In the genomic region with DNA sequence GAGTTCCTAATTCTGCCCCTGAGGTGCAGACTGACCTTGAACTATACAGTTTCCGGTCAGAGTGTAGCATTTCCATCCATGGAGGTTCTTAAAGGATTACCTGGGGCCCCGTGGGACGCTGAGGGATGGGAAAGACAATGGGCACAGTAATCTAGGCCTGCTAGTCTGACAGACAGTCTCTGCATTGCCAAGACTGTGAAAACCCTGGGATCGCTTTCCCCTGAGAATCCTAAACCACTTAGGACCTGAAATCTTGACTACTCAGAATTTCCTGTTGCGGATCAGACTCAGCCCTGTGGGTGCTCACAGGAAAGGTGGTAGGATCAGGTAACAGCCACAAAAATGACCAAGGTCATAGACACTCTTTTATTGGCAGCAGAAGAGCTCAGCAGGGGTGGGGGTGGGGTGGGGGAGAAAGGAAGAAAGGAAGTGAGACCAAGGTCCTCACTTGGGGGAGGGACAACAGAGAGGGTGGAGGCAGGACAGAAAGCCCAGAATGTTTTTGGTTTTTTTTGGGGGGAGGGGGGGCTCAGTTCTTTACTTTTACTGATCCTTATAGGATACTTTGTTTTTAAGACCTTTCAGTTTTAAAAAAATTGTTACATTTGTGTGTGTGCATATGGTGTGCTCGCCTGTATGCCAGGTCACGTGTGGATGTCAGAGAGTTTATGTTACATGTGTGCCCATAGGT, we compare ENCODE assay signal across 20 mouse cellular contexts. TPM values are rescaled to one million over a fixed set of nuclear protein-coding genes. Genes with fewer than 3 reads are reported as not detected.
A peak's percentile ranks its signal among the peaks of the same experiment; 100 is the strongest.
DNase-seq lines count a peak whose midpoint lies in the region; ATAC-seq and TF ChIP-seq lines count a peak whose summit lies in the region.
"Had no signal": no experiment of that assay in that cellular context is flagged by ENCODE, and none has a peak within 500 bp of the region (broad histone marks: within the 10 kb centered on the region; RNA-seq: fewer than 3 reads in every experiment).

No protein-coding gene starts in this region.

- H3K36me3 ChIP-seq in midbrain, embryonic 10.5 days, result no peaks in the 10 kb centered on the region
- H3K36me3 ChIP-seq in midbrain, embryonic 11.5 days (ENCODE audit: control insufficient read depth, insufficient read depth, low read length), result no peaks in the 10 kb centered on the region
- no peaks in the 10 kb centered on the region for H3K36me3 ChIP-seq in embryonic facial prominence, embryonic 11.5 days (replicated peaks; ENCODE audit: control insufficient read depth, insufficient read depth, low read depth, low read length)
- no peaks in the 10 kb centered on the region for H3K36me3 ChIP-seq in stomach, postnatal 0 days (ENCODE audit: control insufficient read depth, insufficient read depth, low read length)
- H3K36me3 ChIP-seq: limb, embryonic 13.5 days; liver, embryonic 15.5 days; stomach, embryonic 15.5 days had no signal

- no peak overlapping the region for H3K4me2 ChIP-seq in midbrain, embryonic 11.5 days
- no peak overlapping the region for H3K4me2 ChIP-seq in embryonic facial prominence, embryonic 11.5 days (ENCODE audit: low read depth, low read length)
- no peak overlapping the region for H3K4me2 ChIP-seq in stomach, postnatal 0 days (replicated peaks; ENCODE audit: low read depth)
- H3K4me2 ChIP-seq: limb, embryonic 13.5 days; liver, embryonic 15.5 days; stomach, embryonic 15.5 days had no signal

- no peak for ATAC-seq in midbrain, embryonic 11.5 days (ENCODE audit: low FRiP score)
- 0 out of 2 replicates have a peak, but pooled peaks have one; percentile 29 for ATAC-seq in embryonic facial prominence, embryonic 11.5 days (replicated peaks; ENCODE audit: insufficient number of reproducible peaks, low FRiP score, low TSS enrichment, low read depth)
- ATAC-seq in stomach, postnatal 0 days (ENCODE audit: low FRiP score, low TSS enrichment), result no peak
- ATAC-seq: forebrain, embryonic 14.5 days; inflammation-experienced regulatory T-cells, adult 6 months had no signal

- peak; percentile 9 for DNase-seq in embryo, embryonic 10 days (ENCODE audit: low spot score)
- DNase-seq in embryo, embryonic 9.5 days (ENCODE audit: extremely low spot score), result no peak
- DNase-seq in midbrain, embryonic 10.5 days (ENCODE audit: low spot score), result no peak
- DNase-seq in midbrain, embryonic 11.5 days (ENCODE audit: low spot score, missing footprints), result no peak
- DNase-seq in embryonic facial prominence, embryonic 11.5 days (ENCODE audit: low spot score), result peak; percentile 52
- no peak for DNase-seq in cerebellum, postnatal 4 days (ENCODE audit: low spot score in 2 of 2)
- no peak for DNase-seq in left cerebral cortex, adult 18-20 months (ENCODE audit: low spot score in 2 of 2)
- no peak for DNase-seq in stomach, postnatal 0 days (ENCODE audit: low spot score)
- DNase-seq: adrenal gland, adult 8-10 months; cerebellum, postnatal 14 days; gastrocnemius, postnatal 25 days; kidney, adult 9 months; lung, postnatal 10 days; right cerebral cortex, adult 18-20 months had no signal

- peaks cover 12% of the 10 kb centered on the region for H3K4me1 ChIP-seq in midbrain, embryonic 10.5 days
- H3K4me1 ChIP-seq in midbrain, embryonic 11.5 days (ENCODE audit: control insufficient read depth, insufficient read depth, low read length), result peaks cover 2% of the 10 kb centered on the region; the same call in 1 of the 2 replicates
- no peaks in the 10 kb centered on the region for H3K4me1 ChIP-seq in embryonic facial prominence, embryonic 11.5 days (ENCODE audit: control insufficient read depth, insufficient read depth, low read length)
- no peaks in the 10 kb centered on the region for H3K4me1 ChIP-seq in stomach, postnatal 0 days (replicated peaks; ENCODE audit: control insufficient read depth, insufficient read depth)
- H3K4me1 ChIP-seq: stomach, embryonic 15.5 days had no signal

- no peak overlapping the region for H3K9ac ChIP-seq in midbrain, embryonic 11.5 days (ENCODE audit: low read length)
- no peak overlapping the region for H3K9ac ChIP-seq in embryonic facial prominence, embryonic 11.5 days (replicated peaks; ENCODE audit: low read length)
- H3K9ac ChIP-seq in stomach, postnatal 0 days (ENCODE audit: low read length), result no peak overlapping the region
- H3K9ac ChIP-seq: limb, embryonic 13.5 days; liver, embryonic 15.5 days; stomach, embryonic 15.5 days had no signal

- TF ChIP-seq EP300 in stomach, postnatal 0 days (optimal IDR thresholded peaks at IDR 0.05), result no peak

- 0 out of 2 replicates have a peak overlapping the region, but pooled peaks have one; percentile 28 for H3K27ac ChIP-seq in midbrain, embryonic 10.5 days (replicated peaks)
- no peak overlapping the region for H3K27ac ChIP-seq in midbrain, embryonic 11.5 days (ENCODE audit: low read depth, low read length)
- H3K27ac ChIP-seq in embryonic facial prominence, embryonic 11.5 days (replicated peaks; ENCODE audit: low read depth, low read length), result no peak overlapping the region
- no peak overlapping the region for H3K27ac ChIP-seq in stomach, postnatal 0 days (replicated peaks)
- H3K27ac ChIP-seq: liver, embryonic 15.5 days; stomach, embryonic 15.5 days had no signal

- no peak for TF ChIP-seq CTCF in stomach, postnatal 0 days (IDR thresholded peaks at IDR 0.05; ENCODE audit: low read depth)

- 50% methylated on average over 7 of the region's 7 CpGs for WGBS in midbrain, embryonic 10.5 days
- 45% methylated on average over 7 of the region's 7 CpGs for WGBS in midbrain, embryonic 11.5 days
- 37% methylated on average over 7 of the region's 7 CpGs for WGBS in embryonic facial prominence, embryonic 11.5 days
- WGBS in stomach, postnatal 0 days, result 61% methylated on average over 7 of the region's 7 CpGs

- no peaks in the 10 kb centered on the region for H3K9me3 ChIP-seq in midbrain, embryonic 10.5 days (replicated peaks)
- no peaks in the 10 kb centered on the region for H3K9me3 ChIP-seq in midbrain, embryonic 11.5 days (ENCODE audit: control insufficient read depth, low read length)
- H3K9me3 ChIP-seq in embryonic facial prominence, embryonic 11.5 days (replicated peaks; ENCODE audit: control insufficient read depth, low read length), result no peaks in the 10 kb centered on the region
- no peaks in the 10 kb centered on the region for H3K9me3 ChIP-seq in stomach, postnatal 0 days (ENCODE audit: control insufficient read depth, low read length)
- H3K9me3 ChIP-seq: limb, embryonic 13.5 days; liver, embryonic 15.5 days; megakaryocyte, embryonic 14.5 days; stomach, embryonic 15.5 days had no signal

- H3K27me3 ChIP-seq in midbrain, embryonic 10.5 days (ENCODE audit: low read depth, poor library complexity, severe bottlenecking), result no peaks in the 10 kb centered on the region
- no peaks in the 10 kb centered on the region for H3K27me3 ChIP-seq in midbrain, embryonic 11.5 days (ENCODE audit: control insufficient read depth, insufficient read depth, low read length)
- no peaks in the 10 kb centered on the region for H3K27me3 ChIP-seq in embryonic facial prominence, embryonic 11.5 days (ENCODE audit: control insufficient read depth, insufficient read depth, low read length)
- H3K27me3 ChIP-seq in stomach, postnatal 0 days (ENCODE audit: control insufficient read depth, insufficient read depth, low read length), result no peaks in the 10 kb centered on the region
- H3K27me3 ChIP-seq: limb, embryonic 13.5 days; megakaryocyte, embryonic 14.5 days; stomach, embryonic 15.5 days had no signal

- no peak overlapping the region for H3K4me3 ChIP-seq in midbrain, embryonic 10.5 days
- H3K4me3 ChIP-seq in midbrain, embryonic 11.5 days (ENCODE audit: low read depth, low read length), result no peak overlapping the region
- no peak overlapping the region for H3K4me3 ChIP-seq in embryonic facial prominence, embryonic 11.5 days (ENCODE audit: low read depth, low read length)
- no peak overlapping the region for H3K4me3 ChIP-seq in stomach, postnatal 0 days (ENCODE audit: low read depth, low read length)
- H3K4me3 ChIP-seq: limb, embryonic 13.5 days; liver, embryonic 15.5 days; megakaryocyte, embryonic 14.5 days; stomach, embryonic 15.5 days had no signal

RNA-seq across cellular contexts. Expression of a gene that starts 42.3 kb away (rescaled TPM):
- polyA plus RNA-seq in midbrain, embryonic 10.5 days (2016; fragmentation: Nextera tagmentation; extraction: Ambion mirVana), result 19.0 and 20.8 TPM in 2 replicates
- 27.1 and 31.0 TPM in 2 replicates for polyA plus RNA-seq in midbrain, embryonic 11.5 days (2014; fragmentation: Nextera tagmentation; extraction: Ambion mirVana)
- polyA plus RNA-seq in embryonic facial prominence, embryonic 11.5 days (2014; fragmentation: Nextera tagmentation; extraction: Ambion mirVana), result 30.3 and 30.5 TPM in 2 replicates
- 10 to 100 TPM; 32.6 to 38.2 TPM for total RNA-seq in left cerebral cortex, adult 18-20 months (2021)
- 10.9 and 11.4 TPM in 2 replicates for polyA plus RNA-seq in stomach, postnatal 0 days (2015; fragmentation: Nextera tagmentation; extraction: Ambion mirVana)

RNA-seq across cellular contexts. Expression of a gene that starts 50.2 kb away (rescaled TPM):
- 24.2 and 29.5 TPM in 2 replicates for polyA plus RNA-seq in midbrain, embryonic 10.5 days (2016; fragmentation: Nextera tagmentation; extraction: Ambion mirVana)
- 33.3 and 35.7 TPM in 2 replicates for polyA plus RNA-seq in midbrain, embryonic 11.5 days (2014; fragmentation: Nextera tagmentation; extraction: Ambion mirVana)
- polyA plus RNA-seq in embryonic facial prominence, embryonic 11.5 days (2014; fragmentation: Nextera tagmentation; extraction: Ambion mirVana), result 37.5 and 41.4 TPM in 2 replicates
- 10 to 100 TPM; 10.8 to 17.3 TPM for total RNA-seq in left cerebral cortex, adult 18-20 months (2021)
- 29.5 and 29.9 TPM in 2 replicates for polyA plus RNA-seq in stomach, postnatal 0 days (2015; fragmentation: Nextera tagmentation; extraction: Ambion mirVana)

Comparison
In these comparisons a context has a peak if more than half of its experiments do, and no peak if none do; other contexts are left out.
1. DNase-seq: peak in embryo, embryonic 10 days (single experiment) and embryonic facial prominence, embryonic 11.5 days (single experiment); none in embryo, embryonic 9.5 days (single experiment), midbrain, embryonic 10.5 days (single experiment), midbrain, embryonic 11.5 days (single experiment), cerebellum, postnatal 4 days (0 of 2), left cerebral cortex, adult 18-20 months (0 of 2) and stomach, postnatal 0 days (single experiment).